Mouse (Mus musculus): Measurements from ENCODE around the gene Cep55. TPM values are rescaled to one million over a fixed set of nuclear protein-coding genes. Genes with fewer than 3 reads are reported as not detected.

The Cep55 gene
- polyA plus RNA-seq, 1 experiment from 2014 or later: 5.4 TPM

DNA sequence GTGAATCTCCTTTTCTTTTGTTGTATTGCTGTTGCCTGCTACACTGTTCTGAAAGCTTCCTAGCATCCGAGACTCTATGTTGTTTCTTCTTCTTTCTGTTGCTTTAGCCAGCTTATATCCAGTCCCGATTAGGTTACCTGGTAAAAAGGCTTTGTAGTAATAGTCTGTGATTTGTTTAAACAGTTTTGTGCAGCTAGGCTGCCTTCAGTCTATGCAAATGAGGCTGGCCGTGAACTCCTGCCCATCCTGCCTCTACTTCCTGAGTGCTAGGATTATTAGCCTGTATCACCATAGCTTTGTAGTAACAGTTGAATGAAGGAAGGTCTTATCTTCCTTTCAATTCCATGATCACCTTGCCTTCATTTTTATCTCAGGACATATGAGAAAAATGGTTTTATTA is 1.5 kb downstream of the Cep55 start:
- Histone ChIP-seq H3K36me3 (ENCODE audit: control insufficient read depth, insufficient read depth, low read length) (no peaks in the 10 kb centered on the region), H3K9me3 (ENCODE audit: control insufficient read depth, low read length) (no peaks in the 10 kb centered on the region), H3K9ac (ENCODE audit: low read depth, low read length) (no peak overlapping the region), H3K27ac (ENCODE audit: low read depth, low read length) (no peak overlapping the region), H3K27me3 (replicated peaks; ENCODE audit: control insufficient read depth, insufficient read depth, low read length) (no peaks in the 10 kb centered on the region), H3K4me2 (ENCODE audit: low read length) (peak overlapping the region; percentile 90; the same call in 1 of the 2 replicates), H3K4me1 (ENCODE audit: control insufficient read depth, insufficient read depth, low read depth, low read length) (peaks cover 8% of the 10 kb centered on the region), H3K4me3 (ENCODE audit: low read length) (no peak overlapping the region)
- no peak for ATAC-seq
- 46% methylated on average over 3 of the region's 3 CpGs for WGBS

DNA sequence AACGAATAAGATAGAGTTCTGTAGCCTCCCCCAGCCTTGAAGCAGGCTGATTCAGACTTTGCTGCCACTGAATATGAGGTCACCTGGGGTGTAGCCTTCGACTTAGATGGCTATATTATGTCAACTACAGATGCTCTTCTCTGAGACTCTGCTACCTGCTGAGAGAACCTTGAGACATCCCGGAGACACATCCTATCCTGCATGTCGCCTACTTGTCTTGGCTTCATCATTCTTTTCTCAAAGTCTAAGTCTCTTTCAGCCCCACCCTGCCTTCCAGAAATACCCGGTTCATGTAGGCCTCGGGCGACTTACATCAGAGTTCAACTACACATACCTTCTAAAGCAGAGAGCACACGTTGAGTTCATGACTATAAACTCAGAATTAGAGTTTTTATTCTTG is 2.1 kb downstream of the Cep55 start:
- ATAC-seq: no peak
- Histone ChIP-seq H3K9me3 (ENCODE audit: control insufficient read depth, low read length) (no peaks in the 10 kb centered on the region), H3K27me3 (replicated peaks; ENCODE audit: control insufficient read depth, insufficient read depth, low read length) (no peaks in the 10 kb centered on the region), H3K4me3 (ENCODE audit: low read length) (no peak overlapping the region), H3K4me1 (ENCODE audit: control insufficient read depth, insufficient read depth, low read depth, low read length) (peaks cover 8% of the 10 kb centered on the region), H3K36me3 (ENCODE audit: control insufficient read depth, insufficient read depth, low read length) (no peaks in the 10 kb centered on the region), H3K4me2 (ENCODE audit: low read length) (no peak overlapping the region), H3K9ac (ENCODE audit: low read depth, low read length) (no peak overlapping the region), H3K27ac (ENCODE audit: low read depth, low read length) (no peak overlapping the region)
- 88% methylated on average over 8 of the region's 8 CpGs for WGBS

DNA sequence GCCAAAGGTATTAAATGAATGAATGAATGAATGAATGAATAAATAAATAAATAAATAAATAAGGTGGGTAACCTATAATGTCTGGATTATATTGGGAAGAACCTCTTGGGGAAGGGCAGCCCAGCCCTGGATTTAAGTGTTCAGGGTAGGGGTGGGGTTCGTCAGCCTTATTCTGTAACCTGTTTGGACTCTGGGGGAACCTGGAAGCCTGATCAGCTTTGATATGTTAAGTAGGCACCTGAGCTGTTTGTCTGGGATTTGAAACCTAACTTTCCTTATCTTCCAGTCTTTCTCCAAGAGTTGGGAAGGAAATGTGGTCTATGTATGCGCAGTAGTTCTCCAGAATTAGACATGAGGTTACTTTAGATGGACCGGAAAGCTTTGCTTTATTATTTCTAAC is 8.4 kb downstream of the Cep55 start:
- ATAC-seq: no peak
- WGBS: 90% methylated on average over 3 of the region's 3 CpGs
- Histone ChIP-seq H3K27me3 (replicated peaks; ENCODE audit: control insufficient read depth, insufficient read depth, low read length) (no peaks in the 10 kb centered on the region), H3K4me3 (ENCODE audit: low read length) (no peak overlapping the region), H3K4me1 (ENCODE audit: control insufficient read depth, insufficient read depth, low read depth, low read length) (no peaks in the 10 kb centered on the region), H3K9me3 (ENCODE audit: control insufficient read depth, low read length) (no peaks in the 10 kb centered on the region), H3K36me3 (ENCODE audit: control insufficient read depth, insufficient read depth, low read length) (no peaks in the 10 kb centered on the region), H3K4me2 (ENCODE audit: low read length) (no peak overlapping the region), H3K27ac (ENCODE audit: low read depth, low read length) (no peak overlapping the region), H3K9ac (ENCODE audit: low read depth, low read length) (no peak overlapping the region)

DNA sequence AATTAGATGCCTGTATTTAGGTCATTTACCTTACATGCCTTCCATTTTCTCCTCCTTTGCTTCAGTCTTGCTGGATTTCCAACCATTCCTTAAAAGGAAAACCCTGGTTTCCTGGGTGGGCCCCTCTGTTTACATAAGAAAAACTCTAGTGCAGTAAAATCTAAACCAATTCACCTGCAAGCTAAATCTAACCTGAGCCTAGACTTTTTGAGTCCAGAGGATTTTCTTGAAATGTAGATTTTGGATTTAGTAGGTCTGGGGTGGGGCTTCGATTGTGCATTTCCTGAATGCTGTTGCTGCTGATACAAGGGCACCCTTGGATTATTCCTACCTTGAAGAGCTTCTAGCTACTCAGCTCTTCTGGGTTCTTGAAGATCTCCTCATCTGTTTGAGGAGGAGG is 9.2 kb downstream of the Cep55 start:
- H3K27ac ChIP-seq (ENCODE audit: low read depth, low read length): no peak overlapping the region

DNA sequence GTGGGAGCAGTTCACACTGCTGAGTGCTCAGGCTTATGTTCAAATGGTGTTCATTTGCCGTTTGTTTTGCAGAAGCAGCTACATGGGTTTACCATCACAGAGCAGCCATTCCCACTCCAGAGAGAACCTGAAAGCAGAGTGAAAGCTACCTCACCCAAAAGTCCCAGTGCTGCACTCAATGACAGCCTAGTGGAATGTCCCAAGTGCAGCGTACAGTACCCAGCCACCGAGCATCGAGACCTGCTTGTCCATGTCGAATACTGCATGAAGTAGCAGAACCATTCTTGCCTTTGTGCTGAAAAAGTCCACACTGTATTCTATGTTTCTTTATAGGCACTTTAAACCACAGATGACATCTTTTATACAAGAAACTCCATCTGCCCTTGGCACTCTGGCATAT is 18.4 kb downstream of the Cep55 start:
- H3K4me3 ChIP-seq (ENCODE audit: low read length): no peak overlapping the region
- no peak for ATAC-seq
- no peaks in the 10 kb centered on the region for H3K27me3 ChIP-seq (replicated peaks; ENCODE audit: control insufficient read depth, insufficient read depth, low read length)
- H3K27ac ChIP-seq (ENCODE audit: low read depth, low read length): no peak overlapping the region
- no peak overlapping the region for H3K9ac ChIP-seq (ENCODE audit: low read depth, low read length)
- H3K4me1 ChIP-seq (ENCODE audit: control insufficient read depth, insufficient read depth, low read depth, low read length): no peaks in the 10 kb centered on the region
- no peaks in the 10 kb centered on the region for H3K9me3 ChIP-seq (ENCODE audit: control insufficient read depth, low read length)
- no peaks in the 10 kb centered on the region for H3K36me3 ChIP-seq (ENCODE audit: control insufficient read depth, insufficient read depth, low read length)
- WGBS: 94% methylated on average over 5 of the region's 5 CpGs
- no peak overlapping the region for H3K4me2 ChIP-seq (ENCODE audit: low read length)

More for the DNA sequence above, 9.2 kb downstream of the Cep55 start:
- WGBS: 96% methylated on average over 1 of the region's 1 CpGs
- H3K36me3 ChIP-seq (ENCODE audit: control insufficient read depth, insufficient read depth, low read length): no peaks in the 10 kb centered on the region
- no peak overlapping the region for H3K4me2 ChIP-seq (ENCODE audit: low read length)
- no peaks in the 10 kb centered on the region for H3K27me3 ChIP-seq (replicated peaks; ENCODE audit: control insufficient read depth, insufficient read depth, low read length)
- no peaks in the 10 kb centered on the region for H3K9me3 ChIP-seq (ENCODE audit: control insufficient read depth, low read length)
- no peak for ATAC-seq
- H3K4me3 ChIP-seq (ENCODE audit: low read length): no peak overlapping the region
- no peaks in the 10 kb centered on the region for H3K4me1 ChIP-seq (ENCODE audit: control insufficient read depth, insufficient read depth, low read depth, low read length)
- H3K9ac ChIP-seq (ENCODE audit: low read depth, low read length): no peak overlapping the region

DNA sequence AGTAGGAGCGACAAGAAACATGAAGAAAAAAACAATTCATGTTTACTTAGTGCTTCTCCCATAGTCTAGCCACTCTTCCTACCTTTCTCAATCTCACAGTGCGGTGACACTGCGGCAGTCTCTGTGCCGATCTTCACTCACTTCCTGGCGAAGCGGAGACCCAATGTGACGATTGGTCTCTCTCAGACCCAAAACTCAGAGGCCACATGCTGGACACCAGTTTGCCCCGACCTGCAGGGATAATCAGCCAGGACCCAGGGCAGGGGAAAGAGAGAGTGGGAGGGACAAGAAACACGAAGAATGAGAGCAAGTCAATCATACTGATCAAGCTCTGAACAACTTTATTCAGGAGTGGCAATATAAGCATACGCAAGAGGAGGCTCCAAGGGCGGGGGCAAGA is 20.2 kb downstream of the Cep55 start:
- Histone ChIP-seq H3K9me3 (ENCODE audit: control insufficient read depth, low read length) (no peaks in the 10 kb centered on the region), H3K27me3 (replicated peaks; ENCODE audit: control insufficient read depth, insufficient read depth, low read length) (no peaks in the 10 kb centered on the region), H3K4me1 (ENCODE audit: control insufficient read depth, insufficient read depth, low read depth, low read length) (no peaks in the 10 kb centered on the region), H3K4me3 (ENCODE audit: low read length) (no peak overlapping the region), H3K9ac (ENCODE audit: low read depth, low read length) (no peak overlapping the region), H3K27ac (ENCODE audit: low read depth, low read length) (no peak overlapping the region), H3K36me3 (ENCODE audit: control insufficient read depth, insufficient read depth, low read length) (no peaks in the 10 kb centered on the region), H3K4me2 (ENCODE audit: low read length) (no peak overlapping the region)
- no peak for ATAC-seq
- 82% methylated on average over 11 of the region's 11 CpGs for WGBS

DNA sequence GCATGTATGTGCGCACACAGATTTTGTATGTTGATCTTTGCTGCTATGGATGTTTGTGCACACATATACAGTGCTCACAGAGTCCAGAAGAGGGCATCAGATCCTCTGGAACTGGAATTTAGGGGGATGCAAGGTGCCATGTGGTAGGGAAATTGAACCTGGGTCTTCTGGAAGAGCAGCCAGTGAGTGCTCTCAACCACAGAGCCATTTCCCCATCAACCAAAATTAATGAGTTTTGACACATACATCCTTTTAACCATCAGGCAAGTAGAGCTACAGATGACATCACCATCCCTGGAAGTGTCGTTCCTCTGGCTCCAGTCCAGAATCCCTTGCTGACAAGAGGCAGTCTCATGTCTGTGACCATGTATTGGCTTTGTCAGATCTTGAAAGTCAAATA is 21.4 kb downstream of the Cep55 start:
- 71% methylated on average over 2 of the region's 2 CpGs for WGBS
- ATAC-seq: peak; percentile 52; the same call in 1 of the 2 replicates
- no peaks in the 10 kb centered on the region for H3K9me3 ChIP-seq (ENCODE audit: control insufficient read depth, low read length)
- no peak overlapping the region for H3K4me3 ChIP-seq (ENCODE audit: low read length)
- H3K4me1 ChIP-seq (ENCODE audit: control insufficient read depth, insufficient read depth, low read depth, low read length): no peaks in the 10 kb centered on the region
- no peak overlapping the region for H3K4me2 ChIP-seq (ENCODE audit: low read length)
- no peak overlapping the region for H3K27ac ChIP-seq (ENCODE audit: low read depth, low read length)
- H3K27me3 ChIP-seq (replicated peaks; ENCODE audit: control insufficient read depth, insufficient read depth, low read length): no peaks in the 10 kb centered on the region
- H3K36me3 ChIP-seq (ENCODE audit: control insufficient read depth, insufficient read depth, low read length): no peaks in the 10 kb centered on the region
- no peak overlapping the region for H3K9ac ChIP-seq (ENCODE audit: low read depth, low read length)

DNA sequence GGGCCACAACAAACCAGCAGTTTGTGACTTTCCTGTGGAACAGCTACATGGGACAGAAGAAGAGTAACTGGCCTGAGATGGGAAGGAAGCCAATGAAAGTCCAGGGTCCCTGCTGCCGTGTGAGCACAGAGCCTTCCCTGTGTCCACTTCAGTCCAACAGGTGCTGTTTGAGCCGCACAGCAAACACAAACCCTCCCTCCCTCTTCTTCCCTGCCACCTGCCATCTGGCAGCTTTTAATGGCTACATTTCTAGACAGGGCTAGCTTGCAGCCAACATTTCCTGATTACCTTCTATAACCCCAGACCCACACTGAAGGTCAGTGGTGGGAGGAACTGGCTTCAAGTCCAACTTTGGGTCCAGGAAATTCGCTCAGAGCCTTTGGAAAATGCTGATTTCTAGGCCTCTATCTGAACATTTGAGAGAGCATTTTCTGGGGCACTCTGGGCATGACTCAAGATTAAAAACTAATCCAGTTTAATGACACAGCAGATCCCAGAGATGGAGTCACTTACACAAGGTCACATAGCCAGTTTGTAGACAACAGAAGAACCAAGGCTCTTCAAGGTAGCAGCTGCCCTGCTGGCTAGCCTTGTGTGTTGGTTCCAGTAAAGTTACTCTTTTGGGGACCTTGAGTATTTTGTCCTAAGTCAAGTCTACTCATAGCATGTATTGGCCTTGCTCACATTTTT is 23.2 kb downstream of the Cep55 start:
- ATAC-seq: no peak
- no peak overlapping the region for H3K9ac ChIP-seq (ENCODE audit: low read depth, low read length)
- H3K4me1 ChIP-seq (ENCODE audit: control insufficient read depth, insufficient read depth, low read depth, low read length): no peaks in the 10 kb centered on the region
- 77% methylated on average over 3 of the region's 3 CpGs for WGBS
- no peak overlapping the region for H3K27ac ChIP-seq (ENCODE audit: low read depth, low read length)
- H3K36me3 ChIP-seq (ENCODE audit: control insufficient read depth, insufficient read depth, low read length): no peaks in the 10 kb centered on the region
- no peaks in the 10 kb centered on the region for H3K27me3 ChIP-seq (replicated peaks; ENCODE audit: control insufficient read depth, insufficient read depth, low read length)
- H3K4me3 ChIP-seq (ENCODE audit: low read length): no peak overlapping the region
- H3K9me3 ChIP-seq (ENCODE audit: control insufficient read depth, low read length): no peaks in the 10 kb centered on the region
- H3K4me2 ChIP-seq (ENCODE audit: low read length): no peak overlapping the region

DNA sequence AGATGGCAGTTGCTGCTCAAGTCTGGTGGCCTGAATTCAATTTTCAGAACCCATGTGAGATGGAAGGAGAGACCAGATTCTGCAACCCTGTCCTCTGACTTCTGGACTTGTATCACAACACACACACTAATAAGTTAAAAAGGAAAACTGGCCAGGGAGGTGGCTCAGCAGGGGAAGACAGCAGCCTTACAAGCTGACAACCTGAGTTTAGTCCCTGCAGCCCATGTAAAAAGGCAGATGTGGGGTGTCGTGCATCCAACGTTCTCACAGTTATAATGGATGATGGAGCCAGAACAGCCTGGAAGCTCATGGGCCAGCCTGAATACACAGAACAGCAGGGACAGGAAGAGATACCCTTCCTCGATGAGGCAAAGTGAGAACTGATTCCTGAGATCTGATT is 26.6 kb downstream of the Cep55 start:
- Histone ChIP-seq H3K4me3 (ENCODE audit: low read length) (no peak overlapping the region), H3K9me3 (ENCODE audit: control insufficient read depth, low read length) (no peaks in the 10 kb centered on the region), H3K4me2 (ENCODE audit: low read length) (no peak overlapping the region), H3K9ac (ENCODE audit: low read depth, low read length) (no peak overlapping the region), H3K27me3 (replicated peaks; ENCODE audit: control insufficient read depth, insufficient read depth, low read length) (no peaks in the 10 kb centered on the region), H3K27ac (ENCODE audit: low read depth, low read length) (no peak overlapping the region), H3K36me3 (ENCODE audit: control insufficient read depth, insufficient read depth, low read length) (no peaks in the 10 kb centered on the region), H3K4me1 (ENCODE audit: control insufficient read depth, insufficient read depth, low read depth, low read length) (no peaks in the 10 kb centered on the region)
- 69% methylated on average over 3 of the region's 3 CpGs for WGBS
- no peak for ATAC-seq

Data from hindbrain, embryonic 16.5 days (tissue).